Mouse (Mus musculus) kidney, postnatal 0 days (tissue): ENCODE measurements around the gene Cdkn1a. TPM values are rescaled to one million over a fixed set of nuclear protein-coding genes. Genes with fewer than 3 reads are reported as not detected.

ENCODE experiments used
- ATAC-seq: fragments of 200-750 bp; cut with Nextera tagmentation; replicated peaks from 2 replicates; pipeline ENCODE4 v1.8.0; 2017; ENCODE audit warnings: low read depth, moderate number of reproducible peaks, moderate TSS enrichment, moderate library complexity; ENCODE audit not compliant: low FRiP score
- DNase-seq: peaks from one replicate; pipeline ENCODE4 v3.0.0-alpha.2; 2016; ENCODE audit warnings: low spot score
- H3K27ac ChIP-seq: fragments of 300-500 bp; sonication (generic); 2 replicates; pipeline ENCODE4 v1.5.1; 2014; ENCODE audit warnings: mild to moderate bottlenecking
- H3K27me3 ChIP-seq: fragments of 300-500 bp; sonication (generic); 2 replicates; pipeline ENCODE4 v1.6.1; 2014; ENCODE audit warnings: low read length, mixed read lengths; ENCODE audit not compliant: insufficient read depth
- H3K36me3 ChIP-seq: fragments of 300-500 bp; sonication (generic); 2 replicates; pipeline ENCODE4 v1.6.1; 2014; ENCODE audit warnings: low read length, mixed read lengths; ENCODE audit not compliant: insufficient read depth
- H3K4me1 ChIP-seq: fragments of 300-500 bp; sonication (generic); replicated peaks from 2 replicates; pipeline ENCODE4 v1.6.1; 2014; ENCODE audit warnings: antibody characterized with exemption, low read length, mixed read lengths; ENCODE audit not compliant: insufficient read depth
- H3K4me2 ChIP-seq: fragments of 300-500 bp; sonication (generic); 2 replicates; pipeline ENCODE4 v1.6.1; 2014; ENCODE audit warnings: mild to moderate bottlenecking, low read length, moderate library complexity, mixed read lengths
- H3K4me3 ChIP-seq: fragments of 300-500 bp; sonication (generic); replicated peaks from 2 replicates; pipeline ENCODE4 v1.5.1; 2014; ENCODE audit warnings: low read depth, low read length
- H3K9ac ChIP-seq: fragments of 300-500 bp; sonication (generic); 2 replicates; pipeline ENCODE4 v1.6.1; 2014; ENCODE audit warnings: low read depth, low read length
- H3K9me3 ChIP-seq: fragments of 300-500 bp; sonication (generic); replicated peaks from 2 replicates; pipeline ENCODE4 v1.6.1; 2016; ENCODE audit warnings: low read length, inconsistent platforms, mixed read lengths
- CTCF ChIP-seq: IDR thresholded peaks from 2 replicates; pipeline ENCODE4 v1.5.1; 2016; ENCODE audit warnings: antibody characterized with exemption, low read depth, mild to moderate bottlenecking, moderate library complexity
- WGBS: fragments of 180-500 bp; shearing (Covaris S2); extraction: QIAGEN DNeasy Blood & Tissue Kit; methylation state at CpG from one replicate; pipeline ENCODE4 v1.1.7; 2014; 5-methylcytosine and 5-hydroxymethylcytosine counted together
- polyA plus RNA-seq: library from polyadenylated mRNA; unstranded; fragments of >200 nt; fragmentation: Nextera tagmentation; extraction: Ambion mirVana; gene quantifications from 2 replicates; pipeline ENCODE4 v1.2.1, GENCODE M21; 2015

The Cdkn1a gene
- polyA plus RNA-seq, 1 experiment from 2014 or later, result 125 TPM

DNA sequence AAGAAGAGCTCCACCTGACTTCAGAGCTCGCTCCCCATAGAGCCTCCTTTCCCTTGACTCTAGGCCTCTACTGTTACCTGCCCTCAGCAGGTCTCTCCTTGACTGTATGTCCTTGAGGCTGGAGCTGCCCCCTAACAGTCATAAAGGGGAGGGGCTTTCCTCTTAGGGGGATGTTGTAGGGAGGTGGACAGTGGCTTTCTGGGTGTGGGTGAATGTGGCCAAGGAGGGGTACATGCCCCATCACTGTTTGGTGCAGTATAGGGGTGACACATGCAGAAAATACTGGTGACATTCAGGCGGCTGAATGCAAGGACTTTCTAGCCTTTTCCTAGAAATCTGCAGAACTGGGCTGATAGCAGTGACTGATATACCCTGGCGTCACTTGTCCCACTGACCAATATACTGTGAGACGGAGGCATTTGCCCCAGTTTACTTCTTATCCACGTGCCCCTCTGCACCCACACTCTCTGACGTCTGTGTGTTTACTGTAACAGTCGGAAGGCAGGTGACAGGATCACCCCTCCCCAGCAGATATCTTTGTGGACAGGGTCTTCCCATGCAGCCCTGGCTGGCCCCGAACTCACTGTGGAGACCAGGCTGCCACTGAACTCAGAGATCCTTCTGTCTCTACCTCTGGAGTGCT lies 26.4 kb downstream of the Cdkn1a start:
- no peak for DNase-seq
- ATAC-seq, result no peak
- Histone ChIP-seq H3K4me3 (no peak overlapping the region), H3K9ac (no peak overlapping the region), H3K36me3 (no peaks in the 10 kb centered on the region), H3K4me1 (no peaks in the 10 kb centered on the region), H3K9me3 (no peaks in the 10 kb centered on the region), H3K27ac (no peak overlapping the region), H3K27me3 (no peaks in the 10 kb centered on the region), H3K4me2 (no peak overlapping the region)
- WGBS, result 78% methylated on average over 8 of the region's 8 CpGs
- no peak for TF ChIP-seq CTCF

DNA sequence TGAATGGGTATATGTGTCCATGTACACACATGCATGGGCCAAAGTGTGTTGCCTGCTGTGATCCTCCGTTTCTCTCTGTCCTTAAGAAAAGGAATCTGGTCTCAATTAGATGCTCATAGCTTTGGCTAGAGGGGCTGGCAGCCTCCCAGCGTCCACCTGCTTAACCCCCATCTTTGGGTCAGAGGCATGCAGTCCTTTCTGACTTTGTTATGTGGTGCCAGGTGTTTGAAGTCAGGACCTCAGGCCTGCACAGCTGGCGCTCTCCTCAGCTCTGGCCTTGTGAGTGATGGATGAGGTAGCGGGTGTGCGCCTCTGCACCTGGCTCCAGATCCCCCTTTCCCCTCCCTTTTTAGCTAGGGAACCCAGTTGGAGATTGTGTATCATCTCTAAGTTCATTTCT lies 27.3 kb downstream of the Cdkn1a start:
- H3K27ac ChIP-seq, result no peak overlapping the region
- no peaks in the 10 kb centered on the region for H3K36me3 ChIP-seq
- DNase-seq (no peak), ATAC-seq (no peak)
- no peak overlapping the region for H3K9ac ChIP-seq
- H3K4me3 ChIP-seq, result no peak overlapping the region
- 35% methylated on average over 5 of the region's 5 CpGs for whole genome bisulfite sequencing
- H3K27me3 ChIP-seq, result no peaks in the 10 kb centered on the region
- no peak overlapping the region for H3K4me2 ChIP-seq
- no peaks in the 10 kb centered on the region for H3K4me1 ChIP-seq
- H3K9me3 ChIP-seq, result no peaks in the 10 kb centered on the region
- no peak for TF ChIP-seq CTCF

DNA sequence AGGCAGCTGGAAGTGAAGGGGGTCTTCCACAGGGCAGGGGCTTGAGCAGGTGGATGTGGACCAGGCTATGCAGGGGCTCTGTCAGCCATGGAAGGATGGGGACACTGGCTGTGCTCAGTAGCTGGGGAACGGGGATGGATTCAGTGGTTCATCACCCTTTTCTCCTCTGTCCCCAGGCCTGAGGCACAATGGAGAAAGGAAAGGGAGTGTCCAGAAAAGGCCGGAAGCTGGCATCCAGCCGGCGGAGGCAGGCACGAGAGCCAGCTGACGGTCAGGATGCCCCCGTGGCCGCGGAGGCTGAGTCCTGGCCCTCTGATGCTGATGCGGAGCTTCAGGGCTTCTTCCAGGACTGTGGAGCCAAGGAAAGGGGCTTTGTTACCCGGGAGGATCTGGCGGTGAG lies 29.9 kb downstream of the Cdkn1a start:
- no peak overlapping the region for H3K4me3 ChIP-seq
- H3K36me3 ChIP-seq, result no peaks in the 10 kb centered on the region
- H3K4me1 ChIP-seq, result no peaks in the 10 kb centered on the region
- H3K27ac ChIP-seq, result no peak overlapping the region
- no peak for ATAC-seq
- no peak overlapping the region for H3K4me2 ChIP-seq
- DNase-seq, result no peak
- no peak for TF ChIP-seq CTCF
- H3K9me3 ChIP-seq, result no peaks in the 10 kb centered on the region
- H3K9ac ChIP-seq, result no peak overlapping the region
- H3K27me3 ChIP-seq, result no peaks in the 10 kb centered on the region
- WGBS, result 52% methylated on average over 12 of the region's 12 CpGs

DNA sequence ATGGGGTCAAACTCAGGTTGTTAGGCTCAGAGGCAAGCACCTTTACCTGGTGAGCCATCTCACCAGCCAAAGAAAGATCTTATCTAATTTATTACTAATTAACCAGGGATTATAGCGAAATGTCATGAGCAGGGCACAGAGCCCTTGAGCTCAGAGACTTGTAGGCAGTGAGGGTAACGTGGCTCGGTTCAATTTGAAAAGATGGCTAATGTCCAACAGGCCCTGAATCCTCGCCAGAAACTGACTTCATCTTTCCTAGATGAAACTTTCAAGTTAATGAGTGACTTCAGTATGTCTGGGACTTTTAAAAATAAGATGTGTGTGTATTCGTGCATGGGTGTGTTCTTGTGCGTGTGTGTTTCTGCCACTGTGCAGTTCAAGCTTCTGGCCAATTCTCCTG lies 32.0 kb downstream of the Cdkn1a start:
- no peak overlapping the region for H3K4me3 ChIP-seq
- H3K9ac ChIP-seq, result no peak overlapping the region
- no peaks in the 10 kb centered on the region for H3K9me3 ChIP-seq
- no peaks in the 10 kb centered on the region for H3K36me3 ChIP-seq
- H3K4me1 ChIP-seq, result no peaks in the 10 kb centered on the region
- ATAC-seq (peak; percentile 70), DNase-seq (peak; percentile 41)
- no peak for TF ChIP-seq CTCF
- 42% methylated on average over 6 of the region's 6 CpGs for WGBS
- H3K27ac ChIP-seq, result peak overlapping the region; percentile 47
- no peaks in the 10 kb centered on the region for H3K27me3 ChIP-seq
- no peak overlapping the region for H3K4me2 ChIP-seq

DNA sequence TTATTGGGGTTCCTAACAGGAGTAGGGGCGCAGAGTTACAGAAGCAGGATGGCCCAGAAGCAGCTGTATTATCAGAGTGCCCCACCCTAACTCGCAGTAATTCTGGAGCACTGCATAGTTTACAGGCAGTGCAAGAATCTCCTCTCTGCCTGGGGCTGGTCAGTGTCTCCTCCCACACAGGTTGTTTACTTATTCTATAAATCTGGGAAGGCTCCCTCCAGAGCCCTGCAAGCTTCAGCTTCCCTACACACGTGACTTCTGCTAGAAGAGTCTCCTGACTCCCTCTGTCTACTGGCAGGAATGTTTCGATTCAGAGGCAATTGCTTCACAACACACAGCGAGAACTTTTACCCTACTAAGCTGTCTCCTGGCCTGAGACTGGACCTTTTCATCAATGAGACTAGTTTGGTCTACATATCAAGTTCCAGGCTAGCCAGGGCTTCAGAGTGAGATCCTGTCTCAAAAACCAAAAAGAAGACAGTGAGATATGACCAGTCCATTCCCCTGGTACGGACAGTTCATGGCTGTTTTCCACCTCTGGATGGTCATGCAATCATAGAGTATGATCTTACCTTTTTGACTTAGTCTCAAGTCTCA lies 32.9 kb downstream of the Cdkn1a start:
- ATAC-seq (peak; percentile 83), DNase-seq (peak; percentile 89)
- no peaks in the 10 kb centered on the region for H3K4me1 ChIP-seq
- no peaks in the 10 kb centered on the region for H3K27me3 ChIP-seq
- WGBS, result 28% methylated on average over 6 of the region's 6 CpGs
- peak overlapping the region; percentile 47 for H3K27ac ChIP-seq
- H3K9ac ChIP-seq, result no peak overlapping the region
- no peaks in the 10 kb centered on the region for H3K36me3 ChIP-seq
- H3K4me2 ChIP-seq, result no peak overlapping the region
- H3K9me3 ChIP-seq, result no peaks in the 10 kb centered on the region
- TF ChIP-seq CTCF, result peak; percentile 32; the same call in 1 of the 2 replicates
- H3K4me3 ChIP-seq, result no peak overlapping the region

DNA sequence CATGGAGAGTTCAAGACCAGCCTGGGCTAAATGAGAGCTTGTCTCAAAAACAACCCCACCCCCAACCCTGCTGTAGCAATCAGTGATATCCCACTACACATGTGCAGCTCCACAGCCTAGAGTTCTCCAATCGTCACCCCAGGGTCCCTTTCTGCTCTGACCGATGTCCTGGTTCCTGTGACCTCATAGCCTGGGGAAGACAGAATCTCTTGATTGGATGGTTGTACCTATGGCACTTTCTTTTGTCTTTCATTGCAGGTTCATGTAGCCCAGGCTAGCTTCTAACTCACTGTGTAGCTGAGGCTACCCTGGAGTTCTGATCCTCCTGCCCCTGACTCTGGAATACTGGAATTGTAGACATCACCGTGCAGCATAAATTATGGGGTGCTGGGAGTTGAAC lies 35.8 kb downstream of the Cdkn1a start:
- Histone ChIP-seq H3K36me3 (no peaks in the 10 kb centered on the region), H3K9me3 (no peaks in the 10 kb centered on the region), H3K4me2 (no peak overlapping the region), H3K27me3 (no peaks in the 10 kb centered on the region), H3K4me3 (no peak overlapping the region), H3K27ac (no peak overlapping the region), H3K9ac (no peak overlapping the region), H3K4me1 (no peaks in the 10 kb centered on the region)
- TF ChIP-seq CTCF, result no peak
- 98% methylated on average over 3 of the region's 3 CpGs for WGBS
- no peak for DNase-seq
- no peak for ATAC-seq
